Mouse (Mus musculus) lung, adult 18-20 months (tissue): ENCODE data around the gene Rp9.
"Not testable (repeated sequence)": the region's sequence is repeated elsewhere in the genome, so short reads cannot be mapped to it uniquely, and the experiment has no call there.

ENCODE experiments used
- DNase-seq, 2 experiments: peaks; one replicate each; pipeline ENCODE4 v3.0.0; 2022; ENCODE audit warnings: mixed read lengths in 2 of 2

The Rp9 gene

DNA sequence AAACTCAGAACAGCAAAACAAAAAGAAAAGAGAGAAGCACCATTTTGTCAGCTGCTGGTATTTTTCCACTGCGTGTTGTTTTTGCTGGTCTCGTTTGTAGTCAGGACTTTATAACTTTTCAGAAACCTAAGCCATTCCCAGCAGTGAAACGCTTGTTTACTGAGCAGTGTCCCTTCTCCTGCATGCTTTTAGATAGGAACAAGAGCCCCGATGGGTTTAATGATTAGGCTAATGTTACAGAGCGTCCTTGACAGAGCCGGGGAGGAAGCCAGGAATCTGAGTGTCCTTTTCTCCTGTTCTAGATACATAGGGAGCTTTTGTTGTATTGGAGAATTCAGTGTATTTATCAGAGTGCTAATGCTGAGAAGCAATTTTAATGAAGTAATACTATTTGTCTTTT, 52.0 kb downstream of the Rp9 start:
- DNase-seq = no peak

- DNase-seq = no peak
Measured at GRCm38 (mm10) chr9:22416187-22416586, 53.4 kb downstream of the Rp9 start.

DNA sequence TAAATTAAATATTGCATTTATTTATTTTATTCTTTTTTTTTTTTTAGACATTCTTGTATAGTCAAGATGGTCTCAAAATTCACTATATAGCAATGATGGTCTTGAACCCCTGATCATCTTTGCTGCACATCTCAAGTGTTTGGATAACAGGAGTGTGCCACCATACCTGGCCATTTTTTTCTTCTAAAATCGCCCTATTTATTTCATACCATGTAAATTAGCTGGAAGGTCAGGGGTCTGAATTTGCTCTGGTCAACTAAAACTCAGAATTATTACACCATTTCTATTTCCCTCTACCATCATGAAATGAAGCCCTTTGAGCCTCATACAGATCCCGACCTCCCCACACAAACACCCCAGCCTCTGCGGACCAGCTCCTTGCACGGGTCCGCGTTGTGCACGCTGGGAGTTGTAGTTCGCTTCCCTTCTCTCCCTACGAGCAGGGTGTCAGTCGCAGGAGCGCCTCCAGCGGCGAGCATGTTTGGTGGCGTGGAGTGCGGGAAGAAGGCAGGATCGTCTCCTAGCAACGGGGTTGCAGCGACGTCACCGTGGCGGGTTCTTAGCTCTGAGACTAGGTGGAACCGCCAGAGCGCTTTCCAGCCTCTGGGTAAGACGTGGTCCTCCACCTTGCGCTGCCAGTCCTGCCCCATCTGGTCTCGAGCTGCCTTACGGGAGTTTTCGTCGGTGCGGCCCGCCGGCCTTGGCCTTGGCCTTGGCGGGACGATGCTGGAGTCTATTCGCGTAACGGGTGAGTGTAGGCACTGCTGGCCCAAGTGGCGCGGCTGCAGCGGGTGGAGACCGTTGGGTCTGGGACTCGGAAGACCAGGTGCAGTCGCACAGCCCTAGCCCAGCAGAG, 58.3 kb downstream of the Rp9 start, which contains the start of gene 9530077C05Rik:
9530077C05Rik (plus strand) TSS at position 512 of the 856 bp plus-strand sequence.
- peak; percentile 97 to 98 for DNase-seq

GRCm38 (mm10) chr9:22409501-22409900, 60.0 kb downstream of the Rp9 start:
- no peak for DNase-seq

DNA sequence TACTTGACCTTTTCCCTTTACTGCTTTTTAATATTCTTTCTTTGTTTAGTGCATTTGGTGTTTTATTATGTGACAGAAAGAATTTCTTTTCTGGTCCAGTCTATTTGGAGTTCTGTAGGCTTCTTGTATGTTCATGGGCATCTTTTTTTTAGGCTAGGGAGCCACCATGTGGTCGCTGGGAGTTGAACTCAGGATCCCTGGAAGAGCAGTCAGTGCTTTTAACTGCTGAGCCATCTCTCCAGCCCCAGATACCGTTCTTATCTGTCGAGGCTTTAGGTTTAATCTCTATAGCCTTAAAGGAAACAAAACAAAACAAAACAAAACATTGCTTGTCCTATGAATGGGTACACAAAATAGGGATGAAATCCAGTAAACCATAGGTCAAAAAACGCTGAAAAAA, 61.2 kb downstream of the Rp9 start:
- peak in 1 of 2 experiments; percentile 34 for DNase-seq

DNA sequence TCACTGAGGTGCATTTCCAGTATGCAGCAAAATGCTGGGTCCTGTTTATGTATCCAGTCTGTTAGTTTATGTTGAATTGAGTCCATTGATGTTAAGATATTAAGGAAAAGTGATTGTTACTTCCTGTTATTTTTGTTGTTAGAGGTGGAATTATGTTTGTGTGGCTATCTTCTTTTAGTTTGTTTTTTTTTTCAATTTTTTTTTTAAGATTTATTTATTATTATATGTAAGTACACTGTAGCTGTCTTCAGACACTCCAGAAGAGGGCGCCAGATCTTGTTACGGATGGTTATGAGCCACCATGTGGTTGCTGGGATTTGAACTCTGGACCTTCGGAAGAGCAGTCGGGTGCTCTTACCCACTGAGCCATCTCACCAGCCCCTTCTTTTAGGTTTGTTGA, 61.9 kb downstream of the Rp9 start:
- DNase-seq = not testable (repeated sequence)

- no peak for DNase-seq
Measured at GRCm38 (mm10) chr9:22405414-22405813, 64.1 kb downstream of the Rp9 start.

- not testable (repeated sequence) for DNase-seq
Measured at GRCm38 (mm10) chr9:22403501-22403900, 66.0 kb downstream of the Rp9 start.

DNA sequence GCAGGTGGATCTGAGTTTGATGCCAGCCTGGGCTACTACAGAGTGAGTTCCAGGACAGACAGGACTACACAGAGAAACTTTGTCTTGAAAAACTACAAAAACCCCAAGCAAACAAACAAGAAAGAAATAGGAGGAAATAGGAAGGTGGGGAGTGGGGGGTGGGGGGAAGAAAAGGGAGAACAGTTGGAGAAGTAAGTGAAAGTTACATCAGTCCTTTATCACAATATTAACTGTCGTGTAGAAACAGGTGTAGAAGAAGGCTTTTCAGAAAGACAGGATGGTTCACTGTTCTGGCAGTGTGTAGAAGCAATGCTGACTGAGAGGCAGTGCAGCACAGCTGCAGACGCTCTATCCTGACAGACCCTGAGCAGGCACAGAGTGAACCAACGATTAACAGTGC, 66.6 kb downstream of the Rp9 start:
- DNase-seq = no peak

GRCm38 (mm10) chr9:22402001-22402400, 67.5 kb downstream of the Rp9 start:
- no peak for DNase-seq

GRCm38 (mm10) chr9:22399021-22399420, 70.5 kb downstream of the Rp9 start:
- DNase-seq = no peak

DNA sequence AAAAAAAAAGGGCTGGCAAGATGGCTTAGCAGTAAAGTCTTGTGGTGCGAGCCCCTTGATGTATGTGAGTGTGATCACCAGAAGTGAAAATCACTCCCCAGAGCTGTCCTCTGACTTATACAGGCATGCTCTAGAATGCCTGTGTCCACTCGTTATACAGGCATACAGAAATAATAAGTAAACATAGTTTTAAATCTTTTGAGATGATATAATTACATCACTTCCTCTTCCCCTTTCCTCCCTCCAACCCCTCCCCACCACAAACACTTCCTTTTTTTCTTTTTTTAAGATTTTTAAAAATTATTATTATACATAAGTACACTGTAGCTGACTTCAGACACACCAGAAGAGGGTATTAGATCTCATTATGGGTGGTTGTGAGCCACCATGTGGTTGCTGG, 74.8 kb downstream of the Rp9 start:
- DNase-seq = no peak

GRCm38 (mm10) chr9:22390390-22390789, 79.2 kb downstream of the Rp9 start:
- DNase-seq = peak in 1 of 2 experiments; percentile 32

GRCm38 (mm10) chr9:22389736-22390245, 79.8 kb downstream of the Rp9 start:
- DNase-seq = no peak

- DNase-seq = peak; percentile 89 to 91
Measured at GRCm38 (mm10) chr9:22389021-22389476, 80.5 kb downstream of the Rp9 start, which contains the start of gene Anln. Anln (minus strand) TSS chr9:22389188.

DNA sequence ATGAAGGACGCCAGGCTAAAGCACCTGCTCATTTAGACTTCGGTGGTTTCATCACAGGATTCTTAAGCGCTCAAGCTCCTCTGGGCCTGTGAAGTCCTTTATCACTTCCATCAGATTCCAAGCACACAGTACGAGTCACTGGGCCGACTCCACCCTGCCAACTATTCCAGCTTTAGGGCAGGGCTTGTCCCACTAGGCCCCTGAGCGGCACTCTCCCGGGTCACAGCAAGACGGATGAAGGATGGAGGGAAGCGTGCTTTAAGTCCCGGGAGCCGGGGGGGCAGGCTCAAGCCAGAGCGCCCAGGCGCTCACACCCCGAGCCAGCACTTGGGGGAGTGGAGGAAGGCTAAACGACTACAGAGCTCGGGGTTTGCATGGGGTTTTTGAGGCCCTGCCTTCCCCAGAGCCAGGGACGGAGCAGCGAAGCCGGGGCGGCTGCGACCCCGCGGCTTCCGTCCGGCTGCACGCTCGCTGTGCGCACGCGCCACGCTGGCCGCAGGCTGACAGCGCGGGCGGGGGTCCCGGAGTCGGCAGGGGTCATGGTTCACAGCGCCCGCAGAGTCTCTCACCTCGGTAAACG, 81.1 kb downstream of the Rp9 start:
- DNase-seq = no peak

DNA sequence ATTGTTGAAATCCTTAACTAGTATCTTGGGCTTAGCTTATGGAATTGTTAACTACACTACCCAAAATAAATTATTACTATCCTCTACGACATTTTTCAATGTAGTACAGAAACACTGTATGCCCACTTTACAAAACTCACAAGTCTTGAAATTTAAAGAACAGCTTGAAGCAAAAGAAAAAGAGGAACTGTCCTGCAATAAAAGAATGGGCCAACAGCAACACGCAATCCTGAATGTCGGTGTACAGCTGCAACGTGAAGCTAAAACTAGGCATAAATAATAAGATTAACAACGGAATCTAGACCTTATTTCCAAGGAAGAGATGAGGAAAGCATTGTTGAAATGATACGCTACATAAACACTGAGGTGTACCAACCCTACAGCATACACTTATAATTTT, 81.6 kb downstream of the Rp9 start:
- DNase-seq = no peak

- DNase-seq = peak in 1 of 2 experiments; percentile 24
Measured at GRCm38 (mm10) chr9:22385890-22386289, 83.7 kb downstream of the Rp9 start.

GRCm38 (mm10) chr9:22376086-22376485, 93.5 kb downstream of the Rp9 start:
- DNase-seq = no peak

DNA sequence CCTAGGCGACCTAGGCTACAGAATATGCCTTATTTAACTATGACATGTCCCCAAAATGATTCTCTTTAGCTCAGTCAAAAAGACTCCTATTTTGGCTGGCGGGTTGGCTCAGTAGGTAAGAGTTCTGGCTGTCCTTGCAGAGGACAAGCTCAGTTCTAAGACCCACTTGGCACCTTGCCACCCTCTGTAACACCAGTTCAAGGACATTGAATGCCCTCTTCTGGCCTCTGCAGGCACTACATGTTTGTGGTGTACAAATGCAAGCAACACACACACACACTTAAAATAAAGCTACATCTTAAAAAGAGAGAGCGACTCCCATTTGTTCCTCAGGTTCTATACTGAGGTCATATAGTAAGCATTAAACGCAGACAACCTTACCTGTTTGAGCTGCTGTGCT, 96.8 kb downstream of the Rp9 start:
- no peak for DNase-seq

GRCm38 (mm10) chr9:22368030-22368429, 101.5 kb downstream of the Rp9 start:
- DNase-seq = no peak

DNA sequence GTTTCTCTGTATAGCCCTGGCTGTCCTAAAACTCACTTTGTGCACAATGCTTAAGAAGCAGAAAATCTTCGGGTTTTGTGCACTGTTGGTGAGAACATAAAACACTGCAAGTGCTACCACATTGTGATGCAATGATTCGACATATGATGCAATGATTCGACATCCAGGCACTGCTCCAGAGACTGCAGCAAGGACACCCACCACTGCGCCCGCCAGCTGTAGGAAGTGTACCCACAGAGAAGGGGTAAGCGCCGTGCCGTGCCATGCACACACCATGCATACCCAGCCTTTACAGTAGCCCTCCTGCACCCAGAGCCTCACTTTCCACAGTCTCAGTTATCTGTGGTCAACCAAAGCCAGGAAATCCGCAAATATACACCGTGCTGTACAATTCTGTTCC, 102.9 kb downstream of the Rp9 start:
- no peak for DNase-seq

- no peak for DNase-seq
Measured at GRCm38 (mm10) chr9:22366221-22366620, 103.3 kb downstream of the Rp9 start.
